Mouse (Mus musculus) right cerebral cortex, postnatal 14 days (tissue): ENCODE measurements around the gene Cd86.

Experiments used
- DNase-seq: peaks from one replicate; pipeline ENCODE4 v3.0.0; 2022

Cd86 gene

DNA sequence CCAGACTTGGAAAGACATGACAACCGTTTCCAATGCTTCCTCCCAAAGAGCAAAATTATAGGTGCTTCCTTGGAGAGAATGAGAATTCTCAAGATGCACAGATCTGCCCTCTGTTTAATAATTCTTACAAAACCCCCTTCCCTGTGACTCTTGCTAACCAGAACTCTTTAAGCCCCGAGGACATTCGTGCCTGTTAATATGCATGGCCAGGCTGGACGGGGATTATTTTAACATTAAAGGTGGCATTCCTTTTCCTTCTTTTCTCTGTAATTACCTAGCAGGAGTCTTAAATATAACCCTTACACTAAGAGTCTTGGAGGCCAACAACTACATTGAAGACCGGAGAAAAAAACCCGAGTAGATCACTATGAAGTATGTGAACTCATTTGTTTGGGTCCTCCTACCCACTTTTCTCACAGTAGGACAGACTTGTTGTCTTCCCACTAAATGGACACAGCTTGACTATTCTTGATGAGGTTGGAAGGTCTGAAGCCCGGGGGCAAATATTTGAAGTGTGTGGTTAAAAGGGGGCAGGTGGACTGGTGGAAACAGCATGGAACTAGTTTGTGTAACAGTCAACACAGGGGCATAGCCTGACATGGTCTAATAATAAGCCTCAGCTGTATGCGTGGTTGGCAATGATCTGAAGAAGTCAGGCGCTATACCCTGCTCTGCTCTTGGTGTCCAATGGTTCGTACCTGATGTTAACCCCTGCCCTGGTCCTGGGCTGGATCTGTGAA lies 69.0 kb downstream of the Cd86 start:
- no peak for DNase-seq

DNA sequence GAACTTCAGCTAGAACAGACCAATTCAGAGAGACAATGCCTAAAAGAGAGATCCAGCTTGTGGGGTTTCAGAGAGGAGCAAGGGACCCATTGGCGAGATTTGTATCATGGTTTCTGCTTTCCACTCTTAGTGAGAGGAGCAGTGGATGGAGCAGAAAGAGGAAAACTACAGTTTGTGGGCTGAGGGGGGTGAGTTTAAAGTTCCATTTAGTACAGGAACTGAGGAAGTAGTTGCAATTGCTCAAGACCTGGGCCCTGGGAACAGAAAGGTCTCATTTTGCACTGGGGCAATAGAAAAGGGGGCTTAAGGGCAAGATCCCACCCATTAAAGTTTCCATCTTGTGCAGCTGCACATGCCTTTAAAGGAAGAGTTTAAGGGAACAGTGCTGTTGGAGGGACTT lies 76.0 kb downstream of the Cd86 start:
- DNase-seq, result no peak

DNA sequence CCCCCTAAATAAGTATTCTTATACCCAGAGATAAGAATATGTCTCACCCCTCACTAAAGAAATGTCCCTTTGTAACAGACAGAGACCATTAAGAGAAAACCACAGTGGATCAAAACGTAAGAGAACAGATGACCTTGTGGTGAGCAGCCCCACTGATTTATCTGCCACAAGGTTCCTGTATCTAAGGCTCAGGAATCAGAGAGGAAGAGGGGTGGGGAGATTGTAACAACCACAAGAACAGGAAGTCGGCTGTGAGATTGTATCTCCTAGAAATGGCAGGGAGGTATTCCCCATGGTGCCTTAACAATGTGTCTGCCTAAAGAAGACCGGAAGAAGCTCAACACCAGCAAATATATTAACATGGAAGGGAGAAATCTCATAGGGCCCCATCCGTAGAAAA lies 77.9 kb downstream of the Cd86 start:
- no peak for DNase-seq

- no peak for DNase-seq
Observed at GRCm38 (mm10) chr16:36582073-36582472, 83.8 kb downstream of the Cd86 start.

DNA sequence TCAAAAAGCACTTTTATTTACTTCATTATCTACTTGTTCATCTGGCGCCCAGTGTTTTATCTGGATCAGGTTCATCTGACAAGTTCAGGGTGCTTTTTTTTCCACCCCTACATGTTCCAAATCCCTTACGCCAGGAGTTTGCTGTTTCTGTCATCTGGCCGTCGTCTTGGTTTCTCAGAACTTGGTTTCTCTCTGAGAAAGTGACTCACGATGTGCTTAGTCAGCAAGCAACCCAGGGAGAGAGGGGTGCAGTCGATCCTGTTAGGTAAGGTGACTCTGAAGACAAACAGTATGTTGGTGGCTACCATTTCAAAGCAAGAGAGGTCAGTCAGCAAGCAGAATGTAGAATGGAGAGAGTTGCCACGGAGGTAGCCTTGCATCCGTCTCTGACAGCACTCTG lies 93.9 kb downstream of the Cd86 start:
- no peak for DNase-seq

GRCm38 (mm10) chr16:36561386-36562338 lies 104.2 kb downstream of the Cd86 start, which contains the start of gene Casr:
TSS of gene Casr (minus strand) at chr16:36562141.
- no peak for DNase-seq

DNA sequence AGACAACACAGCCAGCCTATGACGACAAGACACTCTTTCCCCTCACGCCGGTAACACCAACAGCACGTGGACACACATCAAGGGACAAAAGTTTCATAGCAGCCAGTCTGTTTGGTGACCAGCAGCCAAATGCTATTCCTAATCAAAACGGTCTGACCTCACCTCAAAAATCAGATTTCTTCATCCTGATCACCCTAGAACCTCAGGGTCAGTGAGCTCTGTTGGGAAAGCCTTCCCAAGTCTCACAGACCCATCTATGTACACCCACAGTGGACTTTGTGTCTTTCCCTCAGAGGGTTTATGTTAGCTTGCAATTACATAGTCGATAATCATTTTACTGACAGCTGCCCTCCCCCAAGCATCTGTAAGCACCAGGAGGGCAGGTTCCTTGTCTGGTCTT lies 106.3 kb downstream of the Cd86 start:
- DNase-seq, result no peak

- DNase-seq, result no peak
Observed at GRCm38 (mm10) chr16:36555672-36556165, 110.2 kb downstream of the Cd86 start.
